Mouse (Mus musculus): ENCODE measurements around the gene Gm10644. TPM values are rescaled to one million over a fixed set of nuclear protein-coding genes. Genes with fewer than 3 reads are reported as not detected.

Gene Gm10644
- not detected in 2 replicates for polyA plus RNA-seq (2011; ENCODE audit: insufficient read depth, insufficient read length, low replicate concordance, missing spikeins)

DNA sequence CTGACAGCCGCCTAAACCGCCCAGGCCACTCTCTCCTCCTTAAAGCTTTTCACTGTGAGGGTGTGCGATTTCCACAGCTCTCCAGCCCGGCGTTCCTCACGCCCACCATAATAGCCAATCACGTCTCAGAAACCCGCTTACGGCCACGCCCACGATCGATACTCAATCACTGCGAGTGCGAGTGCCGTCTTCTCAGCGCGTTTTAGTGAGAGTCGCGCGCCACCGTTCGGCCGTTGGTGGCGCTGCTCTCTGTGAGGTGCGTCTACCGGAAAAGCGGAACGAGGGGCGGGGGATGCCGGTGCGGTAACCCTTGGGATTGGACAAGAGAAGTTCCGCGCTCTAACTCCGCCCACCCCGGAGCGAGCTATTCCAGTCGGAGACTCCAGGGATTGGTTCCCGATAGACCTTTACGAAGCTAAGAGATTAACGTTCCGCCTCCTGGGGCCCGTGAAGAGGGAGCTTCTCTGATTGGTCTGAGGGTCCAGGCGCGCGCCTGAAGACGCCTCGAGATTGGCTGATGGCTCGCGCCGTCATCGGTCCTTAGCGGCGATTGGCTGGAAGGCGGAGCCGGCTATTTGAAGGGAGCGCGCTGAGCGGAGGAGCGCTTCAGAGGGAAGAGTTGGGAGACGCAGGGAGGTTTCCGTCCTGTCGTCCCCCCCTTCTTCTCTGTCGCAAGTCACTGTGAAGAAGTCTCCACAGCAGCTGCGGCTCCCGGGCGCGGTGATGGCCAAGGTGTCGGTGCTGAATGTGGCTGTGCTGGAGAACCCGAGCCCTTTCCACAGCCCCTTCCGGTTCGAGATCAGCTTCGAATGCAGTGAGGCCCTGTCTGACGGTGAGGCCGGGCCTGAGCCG lies at the start of gene Gm10644, which contains the start of gene Asf1b:
Gene Gm10644, minus strand, starts transcription at position 100 of the 852 bp plus-strand sequence.
Gene Asf1b, plus strand, starts transcription at position 402 of the 852 bp plus-strand sequence.
- Histone ChIP-seq H3K4me1 (ENCODE audit: control insufficient read depth, insufficient read depth, low read length) (peaks cover 3% of the 10 kb centered on the region; the same call in 1 of the 2 replicates), H3K4me3 (replicated peaks; ENCODE audit: control insufficient read depth, low read depth, low read length) (peak within 1 kb of the TSS; percentile 92), H3K27ac (ENCODE audit: control insufficient read depth, insufficient read depth, low read depth, low read length, poor library complexity) (peak within 1 kb of the TSS; percentile 36)
- TF ChIP-seq POLR2A (IDR thresholded peaks at IDR 0.05; ENCODE audit: borderline replicate concordance, control insufficient read depth, low read depth, low read length) (peak; percentile 76; the same call in 1 of the 2 replicates), CTCF (IDR thresholded peaks at IDR 0.05; ENCODE audit: control insufficient read depth, insufficient read depth, low read length) (peak; percentile 90)
- WGBS: under 1% methylated on average over 75 of the region's 75 CpGs

DNA sequence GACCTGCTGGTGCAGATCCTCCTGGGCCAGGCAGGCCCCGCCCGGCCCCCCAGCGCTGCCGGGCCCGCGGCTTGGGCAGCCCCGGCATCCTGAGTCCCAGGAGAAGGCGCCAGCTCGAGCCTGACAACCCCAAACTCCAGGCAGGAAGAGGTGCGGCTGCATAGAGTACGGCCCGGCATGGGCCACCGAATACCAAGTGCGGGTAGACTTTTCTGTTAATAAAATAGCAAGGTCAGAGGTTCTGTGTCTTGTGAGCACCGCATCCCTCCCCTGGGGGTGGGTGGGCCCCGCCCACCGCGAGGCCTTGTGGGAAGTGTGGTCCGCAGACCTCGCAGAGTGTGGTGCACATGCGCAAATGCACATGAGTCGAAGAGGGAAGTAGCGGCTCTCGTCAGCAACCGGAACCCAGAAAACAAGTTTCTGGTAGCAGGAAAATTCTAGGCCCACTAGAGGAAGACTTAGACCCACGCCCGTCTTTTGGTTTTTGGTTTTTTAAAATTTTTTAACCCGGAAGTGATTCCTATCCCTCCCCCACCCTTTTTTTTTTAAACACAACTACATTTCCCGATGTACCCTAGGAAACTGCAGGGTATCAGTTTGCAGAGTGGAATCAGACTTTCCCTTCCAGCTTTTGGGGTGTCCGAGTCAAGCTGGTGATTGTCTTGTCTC lies 49.7 kb upstream of the Gm10644 start:
- H3K4me3 ChIP-seq (replicated peaks; ENCODE audit: control insufficient read depth, low read depth, low read length): peak overlapping the region; percentile 79
- no peaks in the 10 kb centered on the region for H3K4me1 ChIP-seq (ENCODE audit: control insufficient read depth, insufficient read depth, low read length)
- H3K27ac ChIP-seq (ENCODE audit: control insufficient read depth, insufficient read depth, low read depth, low read length, poor library complexity): peak overlapping the region; percentile 65
- 1% methylated on average over 30 of the region's 30 CpGs for WGBS
- TF ChIP-seq POLR2A (IDR thresholded peaks at IDR 0.05; ENCODE audit: borderline replicate concordance, control insufficient read depth, low read depth, low read length) (peak; percentile 46; the same call in 1 of the 2 replicates), CTCF (IDR thresholded peaks at IDR 0.05; ENCODE audit: control insufficient read depth, insufficient read depth, low read length) (no peak)

DNA sequence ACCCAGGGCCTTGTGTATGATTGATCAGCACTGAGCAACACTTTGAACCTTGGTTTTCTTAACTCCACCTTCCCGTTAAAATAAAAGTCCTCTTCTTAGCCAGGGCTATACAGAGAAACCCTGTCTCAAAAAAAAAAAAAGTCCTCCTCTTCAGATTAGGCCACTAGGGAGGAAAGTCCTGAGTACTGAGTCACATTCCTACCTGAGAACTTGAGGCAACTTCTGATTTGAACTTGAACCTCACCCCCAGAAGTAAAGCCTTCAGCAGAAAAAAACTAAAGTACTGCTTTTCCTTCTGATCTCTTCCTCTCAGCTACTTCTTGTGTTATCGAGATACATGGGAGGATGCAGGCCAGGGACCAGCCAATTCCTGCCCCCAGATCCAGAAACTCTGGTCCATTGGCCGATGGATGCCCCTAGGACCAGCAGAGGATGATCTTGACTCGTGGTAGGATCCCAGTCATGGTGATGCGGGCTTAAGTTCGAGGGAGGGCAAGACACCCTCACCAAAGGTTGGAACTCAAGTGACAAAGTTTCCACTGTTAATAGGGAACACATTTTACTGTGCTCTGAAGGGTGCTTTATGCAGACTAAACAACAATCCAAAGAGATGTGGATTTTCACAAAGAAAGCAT lies 48.7 kb upstream of the Gm10644 start:
- Histone ChIP-seq H3K4me1 (ENCODE audit: control insufficient read depth, insufficient read depth, low read length) (peaks cover 2% of the 10 kb centered on the region; the same call in 1 of the 2 replicates), H3K4me3 (replicated peaks; ENCODE audit: control insufficient read depth, low read depth, low read length) (no peak overlapping the region), H3K27ac (ENCODE audit: control insufficient read depth, insufficient read depth, low read depth, low read length, poor library complexity) (no peak overlapping the region)
- 66% methylated on average over 6 of the region's 6 CpGs for WGBS
- no peak for TF ChIP-seq POLR2A (IDR thresholded peaks at IDR 0.05; ENCODE audit: borderline replicate concordance, control insufficient read depth, low read depth, low read length)
- no peak for TF ChIP-seq CTCF (IDR thresholded peaks at IDR 0.05; ENCODE audit: control insufficient read depth, insufficient read depth, low read length)

DNA sequence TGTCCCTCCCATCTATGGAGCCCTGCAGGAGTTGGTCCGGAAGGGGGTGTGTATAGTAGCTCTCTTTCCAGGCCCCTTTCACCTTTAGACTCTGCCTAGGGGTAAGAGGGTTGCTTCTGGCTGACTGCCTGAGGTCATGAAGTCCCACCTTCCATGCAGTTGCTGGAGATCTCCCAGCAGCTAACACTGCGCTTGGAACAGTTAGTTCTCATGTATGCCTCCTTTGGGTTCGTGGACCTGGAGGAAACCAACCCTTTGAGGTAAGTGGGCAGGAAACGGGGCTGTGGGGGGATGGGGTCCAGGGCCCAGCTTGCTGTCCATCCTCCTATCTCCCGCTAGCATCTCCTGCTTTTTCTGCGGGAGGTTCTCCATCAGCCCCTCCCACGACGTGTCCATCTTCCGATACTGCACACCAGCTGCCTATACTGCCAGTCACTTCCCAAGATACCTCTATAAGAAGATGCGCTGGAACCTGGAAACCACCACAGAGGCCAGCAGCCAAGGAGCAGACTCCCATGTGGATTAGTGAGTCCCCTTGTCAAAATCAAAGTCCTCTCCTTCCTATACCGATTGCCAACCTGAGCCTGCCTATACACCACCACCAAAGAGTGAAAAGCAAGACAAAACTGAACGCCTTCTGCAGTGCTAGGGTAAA lies 48.1 kb upstream of the Gm10644 start:
- Histone ChIP-seq H3K27ac (ENCODE audit: control insufficient read depth, insufficient read depth, low read depth, low read length, poor library complexity) (no peak overlapping the region), H3K4me3 (replicated peaks; ENCODE audit: control insufficient read depth, low read depth, low read length) (no peak overlapping the region), H3K4me1 (ENCODE audit: control insufficient read depth, insufficient read depth, low read length) (peaks cover 2% of the 10 kb centered on the region; the same call in 1 of the 2 replicates)
- WGBS: 81% methylated on average over 12 of the region's 12 CpGs
- TF ChIP-seq POLR2A (IDR thresholded peaks at IDR 0.05; ENCODE audit: borderline replicate concordance, control insufficient read depth, low read depth, low read length) (no peak), CTCF (IDR thresholded peaks at IDR 0.05; ENCODE audit: control insufficient read depth, insufficient read depth, low read length) (no peak)

DNA sequence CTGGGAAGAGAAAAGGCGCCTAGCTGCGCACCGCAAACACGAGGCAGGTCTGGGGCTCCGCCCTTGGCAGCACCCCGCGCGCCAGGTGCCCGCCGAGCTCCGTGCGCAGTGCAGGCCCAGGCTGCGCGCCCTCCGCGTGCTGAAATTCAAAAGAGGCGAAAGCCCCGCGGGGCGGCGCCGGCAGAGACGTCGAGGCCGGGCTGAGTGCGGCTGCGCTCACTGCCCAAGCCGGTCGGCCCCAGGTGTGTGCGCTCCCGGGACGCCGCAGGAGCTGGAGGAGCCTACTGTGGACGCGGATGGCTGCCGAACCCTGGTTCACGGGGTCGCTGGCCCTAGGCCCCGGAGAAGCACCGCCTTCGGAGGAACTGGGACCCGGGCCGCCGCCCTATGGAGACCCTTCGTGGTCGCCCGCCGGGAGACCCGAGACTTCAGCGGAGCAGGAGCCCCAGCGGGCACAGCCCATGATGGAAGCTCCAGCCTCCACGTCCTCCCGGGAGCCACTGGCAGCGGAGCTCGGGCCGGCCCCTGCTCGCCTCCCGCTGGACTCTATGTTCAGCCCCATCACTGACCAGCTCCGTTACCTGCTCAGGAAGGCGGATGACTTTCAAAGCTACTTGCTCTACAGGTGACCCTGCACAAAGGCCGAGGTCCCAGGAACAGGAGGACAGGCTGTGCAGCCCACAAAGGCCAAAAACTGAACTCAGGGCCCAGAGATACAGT lies 46.4 kb upstream of the Gm10644 start, which contains the start of gene 1700067K01Rik:
Gene 1700067K01Rik, plus strand, starts transcription at position 222 of the 720 bp plus-strand sequence.
- WGBS: 94% methylated on average over 61 of the region's 61 CpGs
- Histone ChIP-seq H3K27ac (ENCODE audit: control insufficient read depth, insufficient read depth, low read depth, low read length, poor library complexity) (no peak within 1 kb of the TSS), H3K4me3 (replicated peaks; ENCODE audit: control insufficient read depth, low read depth, low read length) (no peak within 1 kb of the TSS), H3K4me1 (ENCODE audit: control insufficient read depth, insufficient read depth, low read length) (peaks cover 2% of the 10 kb centered on the region; the same call in 1 of the 2 replicates)
- no peak for TF ChIP-seq POLR2A (IDR thresholded peaks at IDR 0.05; ENCODE audit: borderline replicate concordance, control insufficient read depth, low read depth, low read length)
- TF ChIP-seq CTCF (IDR thresholded peaks at IDR 0.05; ENCODE audit: control insufficient read depth, insufficient read depth, low read length): no peak

DNA sequence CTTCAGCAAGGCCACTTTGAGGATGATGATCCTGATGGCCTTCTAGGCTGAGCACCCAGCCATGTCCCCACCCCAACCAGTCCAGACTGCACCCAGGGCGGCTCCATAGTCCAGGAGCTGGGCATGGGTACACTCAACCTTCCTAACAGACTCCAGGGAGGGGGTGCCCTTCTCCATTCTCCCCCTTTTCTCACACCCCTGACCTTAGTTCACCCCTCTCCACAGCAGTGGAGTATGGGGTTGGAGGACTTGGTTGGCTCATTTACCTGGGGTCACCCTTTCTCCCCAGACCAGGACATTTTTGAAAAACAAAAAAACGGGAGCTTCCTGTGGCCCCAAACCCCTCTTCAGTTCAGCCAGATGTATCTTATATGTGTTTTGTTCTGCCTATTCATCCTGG lies 44.8 kb upstream of the Gm10644 start:
- WGBS: 86% methylated on average over 2 of the region's 2 CpGs
- Histone ChIP-seq H3K4me3 (replicated peaks; ENCODE audit: control insufficient read depth, low read depth, low read length) (no peak overlapping the region), H3K4me1 (ENCODE audit: control insufficient read depth, insufficient read depth, low read length) (peaks cover 2% of the 10 kb centered on the region; the same call in 1 of the 2 replicates), H3K27ac (ENCODE audit: control insufficient read depth, insufficient read depth, low read depth, low read length, poor library complexity) (no peak overlapping the region)
- TF ChIP-seq CTCF (IDR thresholded peaks at IDR 0.05; ENCODE audit: control insufficient read depth, insufficient read depth, low read length) (no peak), POLR2A (IDR thresholded peaks at IDR 0.05; ENCODE audit: borderline replicate concordance, control insufficient read depth, low read depth, low read length) (no peak)
